Mouse (Mus musculus): ENCODE results near the gene Rev3l. TPM values are rescaled to one million over a fixed set of nuclear protein-coding genes. Genes with fewer than 3 reads are reported as not detected.

Rev3l gene
- polyA plus RNA-seq, 1 experiment = 1.8 TPM

DNA sequence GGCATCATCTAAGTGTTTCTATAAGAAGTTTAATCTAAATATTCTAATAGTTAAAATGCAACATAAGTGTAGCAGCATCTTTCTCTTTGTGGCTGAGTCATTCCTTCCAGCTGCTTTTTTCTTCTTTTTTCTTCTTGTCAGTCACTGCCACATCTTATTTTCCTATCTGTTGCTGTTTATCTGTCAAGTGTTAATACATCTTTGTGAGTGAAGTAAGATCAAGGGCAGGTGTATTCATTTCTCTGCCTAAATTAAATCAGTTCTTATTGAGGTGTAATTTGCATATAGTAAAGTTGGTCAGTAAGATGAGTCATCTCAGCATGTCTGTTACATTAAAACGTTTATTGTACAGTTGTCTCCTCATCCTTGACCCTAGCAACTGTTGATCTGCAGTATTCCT is 32.8 kb downstream of the Rev3l start:
- no peak for TF ChIP-seq GATA1 (IDR thresholded peaks at IDR 0.05; ENCODE audit: low read length)

DNA sequence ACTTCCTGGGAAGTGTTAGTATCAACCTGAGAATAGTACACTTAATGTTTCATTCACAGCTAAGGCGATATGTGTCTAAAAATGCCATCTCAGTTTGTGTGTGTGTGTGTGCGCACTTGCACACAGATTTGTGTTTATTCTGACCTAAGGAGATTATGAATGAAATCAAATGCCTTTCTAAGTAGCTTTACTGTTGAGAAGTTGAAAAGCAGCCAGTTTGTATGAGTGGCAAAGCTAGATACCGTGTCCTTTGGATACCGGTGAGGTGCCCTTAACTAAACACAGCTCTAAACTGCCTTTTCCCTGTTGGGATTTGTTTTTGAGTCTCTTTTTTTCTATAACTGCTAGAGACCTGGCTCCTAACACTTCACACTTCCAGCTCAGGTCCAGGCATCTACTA is 34.8 kb downstream of the Rev3l start:
- TF ChIP-seq GATA1 (IDR thresholded peaks at IDR 0.05; ENCODE audit: low read length) = no peak

DNA sequence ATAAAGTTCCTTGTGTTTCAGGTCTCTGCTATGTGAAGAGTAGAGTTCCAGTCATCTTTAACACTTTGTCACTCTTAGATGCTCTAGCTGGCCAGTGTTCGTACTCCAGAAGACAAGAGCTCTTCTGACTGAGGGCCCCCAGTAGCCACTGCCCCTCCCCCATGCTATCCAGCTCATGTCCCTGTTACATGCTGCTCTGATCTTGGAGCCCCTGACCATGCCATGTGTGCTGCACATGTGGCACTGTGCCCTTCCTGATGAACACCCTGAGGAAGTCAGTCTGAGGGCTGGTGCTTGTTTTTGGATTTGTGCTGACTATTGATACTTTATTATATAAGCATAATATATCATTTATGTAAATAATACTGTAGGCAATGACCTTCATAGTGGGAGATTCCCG is 40.3 kb downstream of the Rev3l start:
- no peak for TF ChIP-seq GATA1 (IDR thresholded peaks at IDR 0.05; ENCODE audit: low read length)

DNA sequence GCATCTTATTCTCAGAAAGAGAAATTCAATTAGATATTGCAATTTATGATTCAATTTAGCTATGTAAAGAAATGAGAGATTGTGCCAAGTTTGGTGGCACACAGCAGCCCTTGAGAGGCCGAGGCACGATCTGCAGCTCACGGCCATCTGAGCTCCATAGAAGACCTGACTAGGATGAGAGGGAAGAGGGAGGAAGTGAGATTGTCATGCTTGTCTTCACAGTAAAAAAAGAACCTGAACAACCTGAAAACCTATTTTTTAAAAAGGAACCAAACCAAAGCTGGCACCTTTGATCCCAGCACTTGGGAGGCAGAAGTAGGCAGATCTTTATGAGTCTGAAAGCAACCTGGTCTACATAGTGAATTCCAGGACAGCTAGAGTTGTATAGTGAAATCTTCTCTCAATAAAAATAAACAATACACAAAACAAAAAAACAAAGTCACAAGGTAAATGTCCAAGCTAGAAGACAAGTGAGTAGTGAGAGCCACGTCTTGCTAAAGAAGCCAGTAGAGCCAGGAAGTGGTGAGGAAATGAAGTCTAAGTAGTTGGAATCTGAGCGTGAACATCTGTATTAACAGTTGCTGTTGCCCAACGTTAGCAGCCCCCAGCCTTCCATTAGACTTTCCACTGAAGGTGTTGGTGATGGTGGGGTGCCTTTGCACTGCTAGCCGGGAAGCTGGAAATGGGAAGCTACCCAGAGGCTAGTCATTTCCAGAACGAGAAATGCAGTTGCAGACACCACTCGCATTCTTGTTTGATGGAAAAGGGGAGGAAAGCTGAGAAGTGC is 42.2 kb downstream of the Rev3l start:
- TF ChIP-seq GATA1 (IDR thresholded peaks at IDR 0.05; ENCODE audit: low read length) = no peak

DNA sequence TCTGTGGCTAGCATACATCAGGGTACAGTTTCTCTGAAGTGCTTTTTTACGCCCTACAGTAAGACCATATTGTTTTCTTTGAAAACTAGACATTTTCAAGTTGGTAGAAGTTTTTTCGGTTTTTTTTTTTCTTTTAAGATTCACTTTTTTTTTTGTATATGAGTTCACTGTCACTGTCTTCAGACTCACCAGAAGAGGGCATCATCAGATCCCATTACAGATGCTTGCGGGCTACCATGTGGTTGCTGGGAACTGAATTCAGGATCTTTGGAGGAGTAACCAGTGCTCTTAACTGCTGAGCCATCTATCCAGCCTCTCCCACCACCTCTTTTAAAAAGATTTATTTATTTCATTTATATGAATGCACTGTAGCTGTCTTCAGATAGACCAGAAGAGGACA is 45.0 kb downstream of the Rev3l start:
- TF ChIP-seq GATA1 (IDR thresholded peaks at IDR 0.05; ENCODE audit: low read length) = no peak

DNA sequence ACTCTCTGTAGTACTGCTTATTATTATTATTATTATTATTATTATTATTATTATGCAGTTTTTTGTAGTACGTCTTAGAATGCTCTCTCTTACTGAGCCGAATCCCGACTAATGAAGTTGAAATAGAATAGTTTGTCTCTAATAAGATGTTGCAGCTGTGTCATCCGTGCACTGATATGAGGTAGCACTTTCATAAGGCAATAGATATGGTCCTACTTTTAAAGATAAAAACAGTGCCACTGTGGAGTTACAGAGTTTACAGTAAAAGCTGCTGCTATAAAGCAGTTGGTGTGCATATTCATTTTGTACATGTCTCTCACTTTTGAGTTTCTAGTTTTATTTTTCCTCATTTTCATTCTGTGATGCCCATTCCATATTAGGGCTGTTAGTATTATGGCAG is 46.4 kb downstream of the Rev3l start:
- TF ChIP-seq GATA1 (IDR thresholded peaks at IDR 0.05; ENCODE audit: low read length) = no peak

DNA sequence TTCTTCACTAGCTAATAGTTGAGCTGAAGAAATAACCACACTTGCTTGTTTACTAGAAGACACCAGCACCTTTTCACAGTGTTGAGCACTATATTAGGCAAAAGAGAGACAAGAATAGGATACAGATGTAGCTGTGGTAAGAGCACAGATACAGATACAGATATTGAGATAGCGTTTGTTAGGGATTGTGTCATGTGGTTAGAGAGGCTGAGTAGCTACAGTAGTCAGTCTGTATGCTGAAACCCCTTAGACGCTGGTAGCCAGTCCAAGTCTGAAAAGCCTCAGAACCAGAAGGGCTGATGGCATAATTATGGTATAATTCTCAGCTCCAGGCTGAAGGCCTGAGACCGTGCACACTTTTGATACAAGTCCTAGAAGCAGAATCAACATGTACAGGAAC is 53.3 kb downstream of the Rev3l start:
- TF ChIP-seq GATA1 (IDR thresholded peaks at IDR 0.05; ENCODE audit: low read length) = no peak

DNA sequence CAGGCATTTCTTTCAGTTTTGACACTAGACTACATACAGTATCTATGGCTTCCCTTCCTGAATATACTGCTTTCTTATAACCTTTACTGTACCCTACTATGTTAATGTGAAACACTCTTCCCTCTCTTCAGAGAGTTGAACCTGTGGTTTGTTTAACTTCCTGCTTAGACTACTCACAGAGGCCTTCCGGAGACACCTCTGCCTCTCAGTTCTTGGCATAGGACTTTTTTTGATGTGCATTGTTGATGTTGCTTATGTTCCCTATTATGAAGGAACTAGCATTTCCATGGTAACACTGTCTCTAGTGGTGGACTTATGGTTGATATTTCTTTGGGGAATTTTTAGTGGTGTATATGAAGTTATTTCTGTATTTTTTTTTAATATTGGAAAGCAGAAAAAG is 61.4 kb downstream of the Rev3l start:
- no peak for TF ChIP-seq GATA1 (IDR thresholded peaks at IDR 0.05; ENCODE audit: low read length)

DNA sequence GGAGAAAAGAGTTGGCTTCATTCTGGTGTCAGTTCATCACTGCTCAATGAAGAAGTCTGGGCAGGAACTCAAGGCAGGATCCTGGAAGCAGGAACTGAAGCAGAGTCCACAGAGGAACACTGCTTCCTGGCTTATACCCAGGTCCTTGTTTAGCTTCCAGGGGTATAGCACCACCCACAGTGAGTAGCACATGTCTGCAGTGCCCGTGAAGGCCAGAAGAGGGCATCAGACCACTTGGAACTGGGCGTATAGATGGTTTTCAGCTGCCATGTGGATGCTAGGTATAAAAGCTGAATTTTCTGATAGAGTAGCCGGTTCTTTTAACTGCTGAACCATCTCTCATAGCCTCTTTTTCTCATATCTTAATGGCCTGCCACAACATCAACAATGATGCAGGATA is 79.6 kb downstream of the Rev3l start:
- no peak for TF ChIP-seq GATA1 (IDR thresholded peaks at IDR 0.05; ENCODE audit: low read length)

DNA sequence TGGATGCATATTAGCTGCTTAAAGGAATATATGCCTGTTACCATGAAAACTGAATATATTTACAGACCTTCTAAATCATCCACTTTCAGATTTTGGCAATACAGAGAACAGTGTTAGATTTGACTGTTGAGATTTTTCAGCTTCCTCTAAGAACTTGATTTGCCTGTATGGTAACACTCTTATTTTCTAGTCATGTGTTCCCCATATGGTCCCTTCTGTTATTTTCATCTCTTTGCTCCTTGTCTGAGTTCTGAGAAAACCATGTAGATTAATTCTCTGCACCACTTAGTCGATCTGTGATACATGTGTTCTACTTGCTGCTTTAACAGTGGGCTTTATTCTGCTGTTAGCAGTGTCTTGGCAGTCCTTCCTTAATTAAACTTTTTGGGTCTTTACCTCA is 110.7 kb downstream of the Rev3l start:
- no peak for TF ChIP-seq GATA1 (IDR thresholded peaks at IDR 0.05; ENCODE audit: low read length)

DNA sequence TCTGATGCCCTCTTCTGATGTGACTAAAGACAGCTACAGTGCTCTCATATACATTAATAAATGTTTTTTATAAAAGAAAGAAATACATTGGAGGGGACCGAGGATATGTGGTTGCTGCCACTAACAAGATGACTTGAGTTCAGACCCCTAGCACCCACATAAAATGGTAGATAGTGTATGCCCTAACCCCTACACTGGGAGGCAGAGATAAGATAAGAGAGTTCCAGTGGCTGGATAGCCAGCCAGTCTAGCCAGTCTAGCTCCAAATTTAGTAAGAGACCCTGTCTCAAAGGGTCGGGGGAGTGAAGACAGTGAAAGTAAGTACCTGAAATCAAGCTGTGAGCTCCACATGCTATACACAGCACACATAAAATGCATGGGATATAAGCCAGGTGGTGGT is 133.6 kb downstream of the Rev3l start:
- no peak for TF ChIP-seq GATA1 (IDR thresholded peaks at IDR 0.05; ENCODE audit: low read length)

DNA sequence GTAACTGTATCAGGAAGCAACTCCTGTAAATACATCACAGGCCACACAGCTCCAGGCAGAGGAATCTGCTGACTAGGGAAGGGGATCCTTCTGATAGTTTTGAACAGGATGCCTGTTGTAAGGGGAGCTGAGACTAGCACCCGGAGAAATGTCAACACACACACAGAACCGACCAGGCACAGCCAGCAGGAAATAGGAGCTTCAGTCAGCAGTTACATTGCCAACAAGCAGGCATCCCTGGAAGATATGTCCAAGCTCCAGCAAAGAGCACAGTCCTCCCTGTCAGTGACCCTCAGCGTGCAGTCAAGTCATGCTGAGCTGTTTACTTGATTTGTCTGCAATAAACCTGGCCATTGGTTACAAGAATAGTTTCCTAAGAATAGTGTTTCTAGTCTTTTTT is 156.7 kb downstream of the Rev3l start:
- no peak for TF ChIP-seq GATA1 (IDR thresholded peaks at IDR 0.05; ENCODE audit: low read length)

DNA sequence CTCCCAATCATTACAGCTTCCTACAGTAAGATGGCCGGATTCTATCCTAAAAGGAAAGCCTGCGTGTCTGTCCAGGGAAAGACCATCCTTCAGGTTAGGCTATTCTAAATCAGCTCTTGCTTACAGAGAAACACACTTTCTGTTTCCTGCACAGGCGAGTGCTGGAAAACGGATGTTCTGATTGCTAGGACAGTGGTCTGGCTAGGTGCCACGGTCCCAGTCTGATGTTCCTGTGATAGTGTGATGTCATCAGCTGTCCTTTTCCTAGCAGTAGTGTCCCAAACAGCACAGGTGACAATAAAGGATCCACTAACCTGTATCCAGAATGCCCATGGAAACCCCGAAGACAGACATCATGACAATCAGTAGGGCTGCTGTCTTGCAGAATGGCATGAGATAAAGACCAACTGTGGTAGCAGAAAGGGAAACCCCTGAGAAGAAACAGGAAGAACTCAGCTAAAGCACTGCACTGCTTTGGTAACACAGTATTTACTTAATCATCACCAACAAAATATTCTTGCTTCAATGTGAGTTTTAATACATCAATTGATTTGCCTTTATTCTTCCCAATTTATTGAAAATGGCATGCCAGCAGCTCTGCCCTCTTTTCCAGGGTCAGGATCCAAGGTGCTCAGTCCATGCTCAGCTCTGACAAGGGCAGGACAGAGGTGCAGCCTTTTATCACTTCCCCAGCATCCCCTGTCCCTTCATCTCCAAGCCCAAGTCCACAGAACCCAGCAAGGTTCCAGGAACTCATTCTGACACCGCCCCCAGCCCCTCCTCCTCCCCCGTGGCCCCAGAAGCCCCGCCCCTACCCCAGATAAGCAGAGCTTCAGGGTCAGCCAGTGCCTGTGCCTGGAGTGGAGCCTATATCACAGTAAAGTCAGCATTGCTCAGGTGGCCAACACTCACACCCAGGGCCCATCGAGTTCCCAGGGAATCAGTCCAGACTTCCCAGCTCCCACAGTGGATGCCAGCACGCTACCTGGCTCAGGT is 162.1 kb downstream of the Rev3l start:
- no peak for TF ChIP-seq GATA1 (IDR thresholded peaks at IDR 0.05; ENCODE audit: low read length)

DNA sequence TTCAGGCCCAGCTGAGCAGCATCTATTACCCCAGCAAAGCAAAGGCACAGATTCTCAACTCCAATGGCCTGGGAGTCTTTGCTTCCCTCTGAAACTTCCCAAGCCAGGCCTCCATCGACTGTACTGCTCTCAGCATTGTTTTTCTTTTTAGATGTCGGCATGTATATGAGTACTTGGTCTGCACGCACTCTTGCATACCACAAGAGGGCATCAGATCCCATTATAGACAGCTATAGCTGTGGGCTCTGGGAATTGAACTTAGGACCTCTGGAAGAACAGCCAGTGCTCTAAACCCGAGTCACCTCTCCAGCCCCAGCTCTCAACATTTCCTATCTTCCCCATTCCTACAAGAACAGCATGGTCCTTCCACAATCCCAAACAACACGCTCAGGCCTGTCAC is 164.6 kb downstream of the Rev3l start:
- TF ChIP-seq GATA1 (IDR thresholded peaks at IDR 0.05; ENCODE audit: low read length) = no peak

DNA sequence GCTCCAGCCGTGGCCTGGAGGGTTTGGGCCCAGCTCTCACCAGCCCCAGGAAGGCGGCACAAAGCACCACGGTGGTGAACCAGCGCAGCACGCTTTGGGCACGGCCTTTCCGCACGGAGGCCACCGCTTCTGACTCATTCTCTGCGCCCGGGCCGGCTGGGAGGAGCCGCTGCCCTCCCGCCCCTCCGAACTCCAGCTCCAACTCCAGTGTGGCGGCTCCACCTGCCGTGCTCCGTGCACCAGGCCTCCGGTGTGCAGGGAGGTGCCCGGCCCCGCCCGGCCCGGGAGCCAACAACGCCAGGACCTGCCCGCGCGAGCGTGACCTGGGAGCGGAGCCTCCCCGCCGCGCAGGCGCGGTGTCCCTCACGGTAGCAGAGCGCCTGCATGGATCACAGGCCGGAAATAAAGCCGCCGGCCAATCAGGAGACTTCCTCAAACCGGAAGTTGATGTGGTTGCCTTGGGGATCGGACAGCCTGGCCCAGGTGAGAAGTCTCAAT is 167.0 kb downstream of the Rev3l start, which contains the start of gene Mfsd4b4:
Gene Mfsd4b4, minus strand, starts transcription at position 365 of the 498 bp plus-strand sequence.
- no peak for TF ChIP-seq GATA1 (IDR thresholded peaks at IDR 0.05; ENCODE audit: low read length)

DNA sequence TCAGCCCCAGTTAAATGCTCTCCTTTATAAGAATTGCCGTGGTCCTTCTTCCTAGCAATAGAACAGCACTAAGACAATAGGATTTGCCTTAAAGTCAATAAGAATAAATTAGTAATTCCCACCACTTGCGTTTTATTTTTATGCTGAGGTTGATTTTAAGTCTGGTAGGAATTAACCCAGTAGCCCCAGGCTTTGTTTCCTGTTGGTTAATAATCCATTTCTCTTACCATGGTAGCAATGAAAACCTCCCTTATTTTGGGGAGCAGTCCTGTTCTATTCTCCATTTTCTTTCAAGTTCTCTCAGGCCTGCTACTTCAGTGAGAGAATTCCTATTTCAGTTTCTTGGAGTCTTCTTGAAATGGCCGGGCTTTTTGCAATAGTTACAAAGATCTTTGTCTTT is 172.3 kb downstream of the Rev3l start:
- TF ChIP-seq GATA1 (IDR thresholded peaks at IDR 0.05; ENCODE audit: low read length) = no peak

Measured in G1E-ER4 (cell line).